Mouse (Mus musculus) kidney, adult 18-20 months (tissue): ENCODE results near the gene Vmn2r10.
"Not testable (repeated sequence)": the region's sequence is repeated elsewhere in the genome, so short reads cannot be mapped to it uniquely, and the experiment has no call there.

Experiments used
- DNase-seq: peaks from one replicate; pipeline ENCODE4 v3.0.0; 2021

Gene Vmn2r10

GRCm38 (mm10) chr5:109006427-109006826 lies at the start of gene Vmn2r10:
Gene Vmn2r10 (minus strand): TSS chr5:109006527.
- DNase-seq: not testable (repeated sequence)

- no peak for DNase-seq
Measured at GRCm38 (mm10) chr5:109055286-109055685, 49.0 kb upstream of the Vmn2r10 start.

- DNase-seq: no peak
Measured at GRCm38 (mm10) chr5:109032591-109032990, 26.3 kb upstream of the Vmn2r10 start.

- no peak for DNase-seq
Measured at GRCm38 (mm10) chr5:108988924-108989323, 17.4 kb downstream of the Vmn2r10 start.
